Mouse (Mus musculus) CH12F3 (cell line): ENCODE results near the gene Yy2.

Experiments
- in situ Hi-C: fragments of 300-500 bp; cut with MboI; formaldehyde crosslinking; loops from 2 replicates; pipeline ENCODE4 v1.14.3; 2020; ENCODE audit warnings: low sequenced_read_pairs

The Yy2 gene

DNA sequence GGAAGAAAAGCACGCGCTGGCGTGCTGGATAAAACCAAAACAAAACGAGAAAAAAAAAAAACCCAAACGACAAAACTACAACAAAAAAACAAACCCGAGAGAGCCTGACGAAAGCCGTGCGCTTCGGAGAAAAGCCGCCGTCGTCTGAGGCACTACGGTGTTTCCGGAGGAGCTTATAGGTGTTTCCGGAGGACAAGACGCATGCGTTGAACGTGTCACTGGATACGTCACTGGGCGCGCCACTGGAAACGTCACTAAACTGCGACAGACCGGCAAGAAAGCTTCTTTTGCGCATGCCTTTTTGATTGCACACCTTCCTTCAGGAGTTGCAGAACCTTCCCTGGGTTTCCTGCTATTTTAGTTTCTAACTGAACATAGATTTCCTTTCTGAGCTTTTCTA is at the start of gene Yy2:
Gene Yy2, minus strand, starts transcription at position 146 of the 400 bp plus-strand sequence.
- in situ Hi-C loops, result no loop called here

DNA sequence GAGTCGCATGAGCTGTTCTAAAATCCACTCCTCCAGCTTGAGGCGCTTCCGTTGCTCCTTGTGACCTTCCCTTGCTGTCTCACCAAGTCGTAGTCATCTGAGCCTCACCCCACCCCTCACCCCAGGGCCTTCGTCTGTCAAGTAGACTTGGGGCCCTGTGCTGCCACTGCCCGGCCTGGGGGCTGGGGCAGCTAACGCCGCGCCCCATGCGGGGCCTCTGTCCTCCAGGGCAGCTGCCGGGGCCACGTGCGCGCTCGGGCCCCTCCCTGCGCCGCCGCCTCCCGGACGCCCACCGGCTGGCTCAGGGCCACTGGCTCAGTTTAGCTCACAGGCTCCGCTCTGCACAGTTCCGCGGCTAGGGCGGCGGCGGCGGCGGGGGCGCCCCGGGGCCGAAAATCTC is 44.1 kb upstream of the Yy2 start:
- in situ Hi-C loops, result no loop called here

DNA sequence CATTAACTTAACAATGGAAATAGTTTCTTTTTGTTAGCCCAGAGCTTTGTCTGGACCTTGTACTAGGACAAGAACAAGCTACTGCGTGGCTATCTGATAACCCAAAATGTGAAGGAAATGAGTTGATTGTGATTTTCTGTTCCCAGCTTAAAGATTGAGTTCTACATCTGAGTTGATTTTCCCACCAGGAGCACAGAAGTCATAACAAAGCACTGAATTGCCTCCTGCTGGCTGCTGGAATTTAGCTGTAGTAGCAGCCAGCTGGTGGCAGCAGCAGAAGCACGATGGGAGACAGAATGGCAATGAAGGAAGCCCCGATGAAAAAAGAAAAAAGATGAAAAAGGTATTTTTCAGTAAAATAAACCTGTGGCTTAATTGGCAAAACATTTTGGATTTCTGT is 32.7 kb upstream of the Yy2 start:
- in situ Hi-C loops, result no loop called here

DNA sequence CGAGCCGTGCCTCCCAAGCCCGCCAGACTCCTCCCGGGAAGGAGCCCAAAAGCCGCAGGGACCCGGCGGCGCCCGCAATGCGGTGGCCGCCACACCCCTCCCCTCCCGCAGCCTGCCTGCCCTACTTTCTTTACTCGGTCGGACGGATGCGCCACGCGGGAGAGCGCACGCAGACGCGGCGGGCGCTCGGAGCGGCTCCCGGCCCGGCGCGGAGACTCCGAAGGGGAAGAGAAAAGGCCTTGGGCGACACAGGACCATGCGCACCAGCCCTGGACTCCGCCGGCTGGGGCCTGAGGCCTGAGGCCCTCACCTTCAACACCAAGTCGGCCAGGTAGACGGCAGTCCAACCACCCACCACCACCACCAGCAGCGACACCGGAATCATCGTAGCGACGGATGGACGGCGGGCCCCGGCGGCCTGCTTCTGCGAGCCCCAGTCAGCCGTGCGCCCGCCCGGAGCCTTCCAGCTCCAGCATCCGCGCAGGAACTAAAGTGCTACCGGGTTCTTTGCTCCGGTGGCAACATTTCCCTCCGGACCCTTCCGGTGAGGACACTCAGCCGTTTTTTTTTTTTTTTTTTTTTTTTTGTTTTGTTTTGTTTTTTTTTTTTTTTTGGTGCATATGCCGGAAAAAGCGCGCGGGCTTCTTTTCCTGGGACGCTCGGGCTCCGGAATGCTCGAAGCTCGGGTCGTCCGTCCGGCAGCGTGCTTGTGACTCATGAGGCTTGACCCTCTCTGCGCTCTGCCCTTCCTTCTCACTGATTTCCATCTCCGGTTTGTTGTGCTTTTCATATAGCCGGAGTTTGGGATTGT is 29.6 kb upstream of the Yy2 start, which contains the start of gene Mbtps2:
Gene Mbtps2, minus strand, starts transcription at position 530 of the 811 bp plus-strand sequence.
- in situ Hi-C loops, result loop anchor here (25.0 kb wide), 1 partner anchor 111 kb away; the partner anchor contains the start of gene Sms

DNA sequence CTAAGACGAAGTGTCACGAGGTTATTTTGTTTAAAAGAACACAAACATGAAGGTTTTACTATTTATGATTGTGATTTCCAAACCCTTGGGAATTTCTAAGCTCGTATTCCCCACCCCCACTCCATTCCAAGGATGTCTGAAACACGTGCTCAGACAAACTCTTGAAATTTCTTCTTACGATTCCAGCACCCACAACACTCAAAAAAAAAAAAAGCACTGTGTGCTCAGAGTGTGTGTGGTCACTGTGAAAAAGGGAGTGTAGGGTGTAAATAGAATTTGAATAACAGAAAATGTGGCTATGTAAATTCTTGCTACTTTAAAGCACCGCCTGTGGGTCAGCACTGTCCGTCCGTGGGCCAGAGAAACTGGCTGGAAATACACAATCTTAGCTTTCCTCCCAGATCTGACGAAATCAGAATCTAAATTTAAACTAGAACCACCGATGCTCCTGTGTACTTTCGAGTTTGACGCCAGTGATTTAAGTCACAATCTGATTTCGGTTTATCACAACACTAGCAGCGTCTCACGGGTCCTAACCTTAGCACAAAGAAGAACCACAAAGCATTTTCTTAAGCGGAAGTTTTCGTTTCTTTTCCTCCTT is 28.9 kb upstream of the Yy2 start:
- in situ Hi-C loops, result loop anchor here (25.0 kb wide), 1 partner anchor 110 kb away; the partner anchor contains the start of gene Sms

DNA sequence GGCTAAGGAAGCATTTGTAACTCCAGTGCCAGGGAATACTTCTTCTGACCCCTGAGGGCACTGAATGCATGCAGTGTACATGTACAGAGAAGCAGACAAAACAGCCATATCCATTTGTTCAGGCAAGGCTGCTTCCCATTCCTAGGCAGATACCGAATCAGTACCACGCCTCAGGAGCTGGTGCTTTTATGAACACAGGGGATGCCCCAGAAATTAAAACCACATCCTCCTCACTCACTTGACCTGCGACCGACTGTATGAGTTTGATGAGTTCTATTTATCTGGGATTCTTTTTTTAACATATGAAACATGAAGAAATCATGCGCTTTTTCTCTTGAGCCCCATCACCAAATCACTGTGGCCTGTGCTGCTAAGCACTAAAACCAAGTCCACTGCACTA is 28.0 kb upstream of the Yy2 start:
- in situ Hi-C loops, result loop anchor here (25.0 kb wide), 1 partner anchor 110 kb away; the partner anchor contains the start of gene Sms

DNA sequence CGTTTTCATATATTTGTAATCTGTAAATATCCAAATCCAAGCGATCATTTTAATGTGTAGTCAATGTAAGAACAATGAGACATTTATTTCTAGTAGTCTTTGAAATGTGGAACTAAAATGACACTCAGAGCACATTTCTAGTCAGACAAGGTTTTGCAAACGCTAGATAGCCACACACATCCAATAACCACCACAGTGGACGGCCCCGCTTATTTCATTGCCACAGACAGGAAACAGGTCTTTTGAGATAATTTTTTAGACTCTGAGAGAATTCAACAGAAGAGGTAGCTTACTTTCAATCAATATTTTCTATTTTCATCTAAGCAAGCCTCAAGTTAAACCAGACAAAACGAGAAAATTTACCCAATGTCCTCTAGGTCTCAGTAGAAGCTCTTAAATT is 27.1 kb upstream of the Yy2 start:
- in situ Hi-C loops, result loop anchor here (25.0 kb wide), 1 partner anchor 109 kb away; the partner anchor contains the start of gene Sms

DNA sequence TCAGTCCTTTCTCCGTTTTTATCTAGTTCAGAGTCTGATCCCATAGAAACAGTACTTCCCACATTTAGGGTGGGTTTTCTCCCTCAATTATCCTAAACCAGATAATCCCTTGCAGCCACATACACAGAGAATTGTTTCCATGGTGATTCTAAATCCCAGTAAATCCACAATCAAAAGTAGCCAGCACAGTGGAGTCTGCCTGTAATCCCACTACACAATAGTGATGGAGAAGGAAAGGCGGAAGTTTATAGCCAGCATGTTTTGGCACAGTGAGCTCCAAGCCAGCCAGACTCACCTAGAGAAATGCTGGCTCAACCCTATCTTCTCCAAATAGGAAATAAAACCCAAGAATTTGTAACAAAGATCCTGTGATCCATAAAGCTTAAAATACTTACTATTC is 25.8 kb upstream of the Yy2 start:
- in situ Hi-C loops, result loop anchor here (25.0 kb wide), 1 partner anchor 107 kb away; the partner anchor contains the start of gene Sms

DNA sequence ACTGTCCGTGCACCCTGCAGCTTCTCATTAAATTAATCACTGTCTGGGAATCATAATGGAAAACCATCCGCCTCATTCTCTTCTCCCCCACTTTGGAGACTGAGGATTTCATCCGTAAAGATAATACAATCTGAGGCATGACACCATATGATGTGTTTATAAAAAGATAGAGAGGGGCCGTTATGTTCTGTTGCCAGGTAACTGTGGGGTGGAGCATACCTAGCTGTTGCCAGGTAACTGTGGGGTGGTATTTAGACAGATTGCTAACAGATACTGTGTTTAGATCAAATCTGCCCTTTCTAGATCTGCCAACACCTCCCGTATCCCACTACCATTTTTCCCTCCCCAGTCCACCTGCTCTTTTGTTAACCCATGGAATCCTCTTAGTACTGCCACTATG is 18.2 kb upstream of the Yy2 start:
- in situ Hi-C loops, result loop anchor here (25.0 kb wide), 1 partner anchor 100 kb away; the partner anchor contains the start of gene Sms

DNA sequence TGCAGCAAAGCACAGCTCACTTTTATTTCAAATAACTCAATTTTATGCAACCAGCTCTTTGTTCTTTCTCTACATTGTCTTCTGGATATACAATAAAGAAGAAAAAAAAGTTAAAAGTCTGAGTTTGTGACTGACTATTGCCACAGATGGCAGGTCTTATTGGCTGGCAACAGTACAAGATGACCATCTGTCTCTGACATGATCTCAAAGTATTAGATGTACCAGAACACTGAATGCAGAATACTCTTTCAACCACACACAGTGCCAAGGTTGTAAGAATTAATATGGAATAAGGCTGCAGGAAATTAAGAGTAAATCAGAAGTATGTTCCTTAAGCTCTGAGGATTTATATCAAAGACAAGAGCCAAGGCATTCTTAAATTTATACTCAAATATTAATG is 17.6 kb upstream of the Yy2 start:
- in situ Hi-C loops, result loop anchor here (25.0 kb wide), 1 partner anchor 99 kb away; the partner anchor contains the start of gene Sms

DNA sequence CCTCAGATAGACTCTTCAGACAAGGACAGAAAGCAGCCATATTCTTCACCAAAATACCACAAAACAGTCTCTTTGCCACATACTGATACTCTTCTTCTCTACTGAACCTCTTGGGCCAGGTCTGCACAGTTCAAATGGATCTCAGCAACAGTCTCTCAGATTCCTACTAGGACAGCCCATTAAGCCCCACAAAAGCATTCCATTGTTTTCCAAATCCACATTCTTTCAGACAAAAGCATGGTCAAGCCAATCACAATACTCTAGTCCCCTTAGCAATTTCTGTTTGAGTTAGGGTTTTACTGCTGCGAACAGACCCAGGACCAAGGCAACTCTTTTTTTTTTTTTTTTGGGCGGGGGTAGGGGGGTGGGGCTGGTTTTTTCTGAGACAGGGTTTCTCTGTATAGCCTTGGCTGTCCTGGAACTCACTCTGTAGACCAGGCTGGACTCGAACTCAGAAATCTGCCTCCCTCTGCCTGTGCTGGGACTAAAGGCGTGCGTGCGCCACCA is 10.4 kb upstream of the Yy2 start:
- in situ Hi-C loops, result loop anchor here (25.0 kb wide), 1 partner anchor 92 kb away; the partner anchor contains the start of gene Sms

DNA sequence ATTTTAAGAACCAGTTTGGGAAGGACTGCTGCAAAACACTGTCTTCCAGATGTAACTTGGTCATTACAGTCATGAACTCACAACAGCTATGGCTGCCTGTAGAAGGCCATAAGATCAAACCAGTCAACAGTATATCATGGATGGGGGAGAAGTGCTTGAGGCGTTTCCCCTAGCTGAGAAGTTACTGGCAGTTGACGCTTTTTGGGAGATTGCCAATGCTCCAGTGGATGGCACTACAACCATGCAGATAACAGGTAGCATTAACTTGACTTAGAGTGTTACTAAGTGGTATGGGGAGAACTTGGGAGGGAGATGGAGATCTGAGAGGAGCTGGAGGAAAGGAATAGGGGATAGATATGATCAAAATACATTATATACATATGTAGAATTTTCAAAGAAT is 5.9 kb upstream of the Yy2 start:
- in situ Hi-C loops, result loop anchor here (25.0 kb wide), 1 partner anchor 87 kb away; the partner anchor contains the start of gene Sms

DNA sequence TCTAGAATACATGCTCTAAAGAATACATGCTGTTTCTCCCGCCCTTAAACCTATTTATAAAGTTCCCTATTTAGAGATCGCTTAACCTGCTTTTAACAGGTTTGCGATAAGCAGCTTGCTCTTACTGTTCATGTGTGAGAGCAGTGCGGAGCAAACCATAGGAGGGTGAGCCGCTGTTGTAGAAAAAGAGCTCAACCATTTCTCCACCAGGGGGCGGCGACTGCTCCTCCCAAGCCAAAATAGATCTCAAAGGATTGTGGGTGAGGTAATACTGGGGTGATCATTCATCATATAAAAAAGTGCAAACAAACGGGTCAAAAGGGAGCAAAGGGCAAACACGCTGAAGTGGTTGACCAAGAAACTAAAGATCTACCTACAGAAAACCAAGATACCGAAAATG is 5.0 kb downstream of the Yy2 start:
- in situ Hi-C loops, result no loop called here

DNA sequence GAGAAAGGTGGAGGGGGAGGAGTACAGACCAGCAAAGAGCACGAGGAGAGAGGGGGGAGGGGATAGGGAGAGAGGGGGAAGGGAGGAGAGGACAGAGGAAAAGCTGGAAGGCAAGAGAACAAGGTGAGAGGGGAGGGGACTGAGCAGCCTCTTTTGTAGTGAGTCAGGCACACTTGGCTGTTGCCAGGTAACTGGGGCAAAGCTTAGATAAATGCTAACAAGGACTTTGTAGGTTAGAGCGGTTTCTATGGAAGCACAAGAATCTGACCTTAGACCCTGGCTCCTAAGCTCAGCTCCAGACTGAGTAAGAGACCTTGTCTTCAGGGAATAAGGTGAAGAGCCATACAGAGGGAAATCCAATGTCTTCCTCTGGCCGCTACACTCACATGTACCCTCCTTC is 21.7 kb downstream of the Yy2 start:
- in situ Hi-C loops, result no loop called here
